Mouse (Mus musculus) kidney, postnatal 0 days (tissue): Measurements from ENCODE around the gene Zfp260. TPM values are rescaled to one million over a fixed set of nuclear protein-coding genes. Genes with fewer than 3 reads are reported as not detected.

Experiments used
- ATAC-seq: fragments of 200-750 bp; cut with Nextera tagmentation; replicated peaks from 2 replicates; pipeline ENCODE4 v1.8.0; 2017; ENCODE audit warnings: low read depth, moderate number of reproducible peaks, moderate TSS enrichment, moderate library complexity; ENCODE audit not compliant: low FRiP score
- DNase-seq: peaks from one replicate; pipeline ENCODE4 v3.0.0-alpha.2; 2016; ENCODE audit warnings: low spot score
- H3K27ac ChIP-seq: fragments of 300-500 bp; sonication (generic); 2 replicates; pipeline ENCODE4 v1.5.1; 2014; ENCODE audit warnings: mild to moderate bottlenecking
- H3K27me3 ChIP-seq: fragments of 300-500 bp; sonication (generic); 2 replicates; pipeline ENCODE4 v1.6.1; 2014; ENCODE audit warnings: low read length, mixed read lengths; ENCODE audit not compliant: insufficient read depth
- H3K36me3 ChIP-seq: fragments of 300-500 bp; sonication (generic); 2 replicates; pipeline ENCODE4 v1.6.1; 2014; ENCODE audit warnings: low read length, mixed read lengths; ENCODE audit not compliant: insufficient read depth
- H3K4me1 ChIP-seq: fragments of 300-500 bp; sonication (generic); replicated peaks from 2 replicates; pipeline ENCODE4 v1.6.1; 2014; ENCODE audit warnings: antibody characterized with exemption, low read length, mixed read lengths; ENCODE audit not compliant: insufficient read depth
- H3K4me2 ChIP-seq: fragments of 300-500 bp; sonication (generic); 2 replicates; pipeline ENCODE4 v1.6.1; 2014; ENCODE audit warnings: mild to moderate bottlenecking, low read length, moderate library complexity, mixed read lengths
- H3K4me3 ChIP-seq: fragments of 300-500 bp; sonication (generic); replicated peaks from 2 replicates; pipeline ENCODE4 v1.5.1; 2014; ENCODE audit warnings: low read depth, low read length
- H3K9ac ChIP-seq: fragments of 300-500 bp; sonication (generic); 2 replicates; pipeline ENCODE4 v1.6.1; 2014; ENCODE audit warnings: low read depth, low read length
- H3K9me3 ChIP-seq: fragments of 300-500 bp; sonication (generic); replicated peaks from 2 replicates; pipeline ENCODE4 v1.6.1; 2016; ENCODE audit warnings: low read length, inconsistent platforms, mixed read lengths
- CTCF ChIP-seq: IDR thresholded peaks from 2 replicates; pipeline ENCODE4 v1.5.1; 2016; ENCODE audit warnings: antibody characterized with exemption, low read depth, mild to moderate bottlenecking, moderate library complexity
- whole genome bisulfite sequencing: fragments of 180-500 bp; shearing (Covaris S2); extraction: QIAGEN DNeasy Blood & Tissue Kit; methylation state at CpG from one replicate; pipeline ENCODE4 v1.1.7; 2014; 5-methylcytosine and 5-hydroxymethylcytosine counted together
- polyA plus RNA-seq: library from polyadenylated mRNA; unstranded; fragments of >200 nt; fragmentation: Nextera tagmentation; extraction: Ambion mirVana; gene quantifications from 2 replicates; pipeline ENCODE4 v1.2.1, GENCODE M21; 2015

Gene Zfp260
- polyA plus RNA-seq, 1 experiment from 2014 or later: 79.8 TPM

DNA sequence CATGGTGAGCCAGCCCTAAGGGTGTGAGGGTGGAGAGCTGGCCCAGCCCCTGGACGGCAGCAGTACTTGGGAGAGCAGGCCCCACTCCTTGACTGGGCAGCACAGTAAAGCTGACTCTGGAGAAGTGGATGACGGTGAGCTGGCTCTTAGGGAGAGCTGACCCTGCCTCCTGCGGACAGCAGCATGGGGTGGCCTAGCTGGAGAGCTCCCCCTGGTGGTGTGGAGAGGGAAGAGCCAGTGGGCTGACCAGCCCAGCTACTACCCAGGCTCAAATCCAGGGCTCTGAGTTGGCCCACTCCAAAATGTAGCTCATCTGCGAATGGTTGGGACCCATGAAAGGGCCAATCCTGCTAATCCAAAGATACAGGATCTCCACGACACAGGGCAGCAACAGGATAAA, 30.0 kb upstream of the Zfp260 start:
- no peak for DNase-seq
- no peaks in the 10 kb centered on the region for H3K27me3 ChIP-seq
- WGBS: 74% methylated on average over 5 of the region's 5 CpGs
- no peaks in the 10 kb centered on the region for H3K4me1 ChIP-seq
- H3K9ac ChIP-seq: no peak overlapping the region
- ATAC-seq: 0 out of 2 replicates have a peak, but pooled peaks have one; percentile 10
- peak; percentile 30; the same call in 1 of the 2 replicates for TF ChIP-seq CTCF
- no peak overlapping the region for H3K27ac ChIP-seq
- H3K36me3 ChIP-seq: peaks cover 9% of the 10 kb centered on the region; the same call in 1 of the 2 replicates
- no peak overlapping the region for H3K4me2 ChIP-seq
- H3K4me3 ChIP-seq: no peak overlapping the region
- no peaks in the 10 kb centered on the region for H3K9me3 ChIP-seq

GRCm38 (mm10) chr7:30072146-30073028, 22.2 kb upstream of the Zfp260 start, which contains the start of gene Zfp82:
Gene Zfp82, minus strand, starts transcription at chr7:30072900.
- no peak for TF ChIP-seq CTCF

DNA sequence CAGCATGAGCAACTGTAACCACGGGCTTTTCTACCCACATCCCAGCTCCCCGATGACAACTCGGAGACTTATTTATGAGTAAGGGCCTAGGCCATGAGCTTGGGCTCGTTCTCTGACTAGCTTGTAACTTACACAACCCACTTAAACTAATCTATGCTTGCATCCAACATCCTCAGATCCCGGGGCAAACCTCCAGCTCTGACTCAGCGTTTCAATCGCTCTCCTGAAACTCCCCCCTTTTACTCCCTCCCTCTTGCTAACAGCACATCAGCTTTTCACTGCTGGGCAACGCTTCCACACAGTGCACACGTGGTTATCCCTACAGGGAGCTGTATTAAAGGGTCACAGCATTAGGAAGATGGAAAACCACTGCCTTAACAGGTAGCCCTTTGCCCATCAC, 8.1 kb upstream of the Zfp260 start:
- Histone ChIP-seq H3K4me1 (peaks cover 13% of the 10 kb centered on the region; the same call in 1 of the 2 replicates), H3K4me2 (no peak overlapping the region), H3K9ac (no peak overlapping the region), H3K27me3 (no peaks in the 10 kb centered on the region), H3K9me3 (no peaks in the 10 kb centered on the region), H3K36me3 (0 out of 2 replicates have a peak, but pooled peaks cover 11% of the 10 kb centered on the region), H3K4me3 (no peak overlapping the region), H3K27ac (no peak overlapping the region)
- DNase-seq (no peak), ATAC-seq (no peak)
- 83% methylated on average over 9 of the region's 9 CpGs for WGBS
- no peak for TF ChIP-seq CTCF

More at GRCm38 (mm10) chr7:30072146-30073028, 22.2 kb upstream of the Zfp260 start, which contains the start of gene Zfp82:
- Histone ChIP-seq H3K4me2 (peak within 1 kb of the TSS; percentile 97), H3K9ac (peak within 1 kb of the TSS; percentile 63), H3K36me3 (peaks cover 5% of the 10 kb centered on the region; the same call in 1 of the 2 replicates), H3K27ac (no peak within 1 kb of the TSS), H3K27me3 (no peaks in the 10 kb centered on the region), H3K4me3 (peak within 1 kb of the TSS; percentile 70), H3K9me3 (no peaks in the 10 kb centered on the region), H3K4me1 (no peaks in the 10 kb centered on the region)
- under 1% methylated on average over 50 of the region's 50 CpGs for WGBS
- ATAC-seq (peak; percentile 78), DNase-seq (peak; percentile 91)

DNA sequence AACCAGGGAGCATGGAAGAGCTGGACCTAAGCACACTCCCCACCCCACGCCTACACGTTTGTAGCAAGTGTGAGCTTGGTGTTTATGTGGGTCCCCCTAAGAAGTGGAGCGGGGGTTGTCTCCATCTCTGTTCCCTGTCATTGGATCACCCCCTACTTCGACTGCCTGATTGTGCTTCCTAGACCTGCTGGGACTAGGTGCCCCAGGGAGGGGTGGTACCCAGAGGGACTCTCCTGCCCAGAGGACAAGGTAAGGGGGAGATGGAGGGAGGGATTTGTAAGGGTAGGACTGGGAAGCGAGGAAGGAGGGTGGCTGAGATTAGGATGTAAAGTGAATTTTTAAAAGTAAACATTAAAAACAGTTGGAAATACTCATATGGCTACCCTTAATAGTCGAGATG, 5.2 kb upstream of the Zfp260 start:
- Histone ChIP-seq H3K36me3 (0 out of 2 replicates have a peak, but pooled peaks cover 10% of the 10 kb centered on the region), H3K9ac (peak overlapping the region; percentile 67), H3K27ac (no peak overlapping the region), H3K4me1 (peaks cover 15% of the 10 kb centered on the region; the same call in 1 of the 2 replicates), H3K4me3 (peak overlapping the region; percentile 60), H3K4me2 (peak overlapping the region; percentile 81), H3K9me3 (no peaks in the 10 kb centered on the region), H3K27me3 (no peaks in the 10 kb centered on the region)
- TF ChIP-seq CTCF: no peak
- no peak for ATAC-seq
- WGBS: 7% methylated on average over 6 of the region's 6 CpGs
- DNase-seq: no peak

- H3K9ac ChIP-seq: peak within 1 kb of the TSS; percentile 67
- H3K4me2 ChIP-seq: peak within 1 kb of the TSS; percentile 81
- no peak for TF ChIP-seq CTCF
- under 1% methylated on average over 40 of the region's 40 CpGs for WGBS
- 0 out of 2 replicates have a peak, but pooled peaks cover 2% of the 10 kb centered on the region for H3K36me3 ChIP-seq
- H3K4me3 ChIP-seq: peak within 1 kb of the TSS; percentile 60
- no peaks in the 10 kb centered on the region for H3K9me3 ChIP-seq
- H3K27me3 ChIP-seq: no peaks in the 10 kb centered on the region
- DNase-seq (peak; percentile 99), ATAC-seq (peak; percentile 93)
- H3K27ac ChIP-seq: peak within 1 kb of the TSS; percentile 68
- peaks cover 15% of the 10 kb centered on the region; the same call in 1 of the 2 replicates for H3K4me1 ChIP-seq
Observed at GRCm38 (mm10) chr7:30090092-30090969, 4.2 kb upstream of the Zfp260 start, which contains the start of the genes Gm26920 and Zfp566. Gene Gm26920, minus strand, starts transcription at chr7:30090410. Gene Zfp566, minus strand, starts transcription at chr7:30090527.
